ENCODE assay signal across 9 mouse cellular contexts in genomic region chr17:31557124-31557880, GRCm38 (mm10). TPM values are rescaled to one million over a fixed set of nuclear protein-coding genes. Genes with fewer than 3 reads are reported as not detected.
A peak's percentile ranks its signal among the peaks of the same experiment; 100 is the strongest.
DNase-seq lines count a peak whose midpoint lies in the region; ATAC-seq and TF ChIP-seq lines count a peak whose summit lies in the region.
"Had no signal": no experiment of that assay in that cellular context is flagged by ENCODE, and none has a peak within 500 bp of the region (broad histone marks: within the 10 kb centered on the region; RNA-seq: fewer than 3 reads in every experiment).

No protein-coding gene starts in this region.

- TF ChIP-seq EP300 in heart, postnatal 0 days (IDR thresholded peaks at IDR 0.05; ENCODE audit: low read depth), result no peak

- H3K27ac ChIP-seq in kidney, embryonic 14.5 days (ENCODE audit: low read depth, low read length), result peak overlapping the region; percentile 6; the same call in 1 of the 2 replicates
- H3K27ac ChIP-seq in heart, postnatal 0 days (ENCODE audit: low read depth), result peak overlapping the region; percentile 27; the same call in 1 of the 2 replicates
- H3K27ac ChIP-seq in limb, embryonic 14.5 days (replicated peaks; ENCODE audit: low read depth, low read length), result peak overlapping the region; percentile 5
- H3K27ac ChIP-seq in stomach, embryonic 14.5 days (ENCODE audit: low read length), result peak overlapping the region; percentile 75
- H3K27ac ChIP-seq: liver, embryonic 14.5 days had no signal

- no peaks in the 10 kb centered on the region for H3K36me3 ChIP-seq in kidney, embryonic 14.5 days (ENCODE audit: control insufficient read depth, insufficient read depth, low read length)
- H3K36me3 ChIP-seq in heart, postnatal 0 days (replicated peaks; ENCODE audit: control insufficient read depth, insufficient read depth, low read length), result no peaks in the 10 kb centered on the region
- no peaks in the 10 kb centered on the region for H3K36me3 ChIP-seq in limb, embryonic 14.5 days (ENCODE audit: control insufficient read depth, insufficient read depth, low read length)
- H3K36me3 ChIP-seq in stomach, embryonic 14.5 days (ENCODE audit: control insufficient read depth, insufficient read depth, low read length), result no peaks in the 10 kb centered on the region

- H3K9me3 ChIP-seq in kidney, embryonic 14.5 days (ENCODE audit: control insufficient read depth, low read length), result no peaks in the 10 kb centered on the region
- H3K9me3 ChIP-seq in heart, postnatal 0 days (replicated peaks; ENCODE audit: control insufficient read depth, low read length), result no peaks in the 10 kb centered on the region
- H3K9me3 ChIP-seq in limb, embryonic 14.5 days (ENCODE audit: control insufficient read depth, low read length), result no peaks in the 10 kb centered on the region
- no peaks in the 10 kb centered on the region for H3K9me3 ChIP-seq in stomach, embryonic 14.5 days (ENCODE audit: control insufficient read depth, low read depth, low read length)

- H3K4me2 ChIP-seq in kidney, embryonic 14.5 days (replicated peaks; ENCODE audit: low read depth, low read length), result no peak overlapping the region
- H3K4me2 ChIP-seq in heart, postnatal 0 days (ENCODE audit: low read depth, low read length), result peak overlapping the region; percentile 23
- no peak overlapping the region for H3K4me2 ChIP-seq in limb, embryonic 14.5 days (replicated peaks; ENCODE audit: low read depth, low read length, severe bottlenecking)
- 0 out of 2 replicates have a peak overlapping the region, but pooled peaks have one; percentile 6 for H3K4me2 ChIP-seq in stomach, embryonic 14.5 days (replicated peaks; ENCODE audit: low read depth, low read length)

- peak; percentile 83 for ATAC-seq in kidney, embryonic 14.5 days (ENCODE audit: low FRiP score, low TSS enrichment)
- peak; percentile 51 for ATAC-seq in heart, postnatal 0 days (ENCODE audit: insufficient read depth, low read depth)
- peak; percentile 89 for ATAC-seq in limb, embryonic 14.5 days (ENCODE audit: low FRiP score, low read depth)
- ATAC-seq in stomach, embryonic 14.5 days (ENCODE audit: insufficient number of reproducible peaks, insufficient read depth, low FRiP score, low read depth), result peak; percentile 54; the same call in 1 of the 2 replicates

- no peak for TF ChIP-seq POLR2A in limb, embryonic 14.5 days (IDR thresholded peaks at IDR 0.05; ENCODE audit: borderline replicate concordance, extremely low read depth, insufficient read depth, insufficient read length)

- H3K4me1 ChIP-seq in kidney, embryonic 14.5 days (ENCODE audit: control insufficient read depth, insufficient read depth, low read length), result peaks cover 17% of the 10 kb centered on the region
- H3K4me1 ChIP-seq in heart, postnatal 0 days (ENCODE audit: control insufficient read depth, insufficient read depth), result no peaks in the 10 kb centered on the region
- H3K4me1 ChIP-seq in limb, embryonic 14.5 days (ENCODE audit: control insufficient read depth, insufficient read depth, low read length), result peaks cover 15% of the 10 kb centered on the region
- H3K4me1 ChIP-seq in stomach, embryonic 14.5 days (ENCODE audit: control insufficient read depth, insufficient read depth, low read length), result peaks cover 21% of the 10 kb centered on the region

- TF ChIP-seq CTCF in heart, postnatal 0 days (IDR thresholded peaks at IDR 0.05; ENCODE audit: low read depth), result no peak

- no peak for DNase-seq in kidney, adult 18-20 months
- peak; percentile 62 for DNase-seq in embryo, embryonic 11.5 days (ENCODE audit: low read depth, low spot score)
- DNase-seq in heart, postnatal 0 days (ENCODE audit: low spot score), result peak; percentile 48
- DNase-seq in limb, embryonic 14.5 days (ENCODE audit: low spot score), result peak; percentile 90
- no peak for DNase-seq in frontal cortex, postnatal 10 days (ENCODE audit: low spot score in 2 of 2)
- no peak for DNase-seq in urinary bladder, postnatal 36 days (ENCODE audit: low spot score in 2 of 2)

- 49% methylated on average over 11 of the region's 11 CpGs for WGBS in kidney, embryonic 14.5 days
- WGBS in heart, postnatal 0 days, result 54% methylated on average over 11 of the region's 11 CpGs
- WGBS in limb, embryonic 14.5 days, result 25% methylated on average over 11 of the region's 11 CpGs
- 35% methylated on average over 11 of the region's 11 CpGs for WGBS in stomach, embryonic 14.5 days

- no peak overlapping the region for H3K4me3 ChIP-seq in kidney, embryonic 14.5 days (ENCODE audit: low read length)
- no peak overlapping the region for H3K4me3 ChIP-seq in heart, postnatal 0 days (ENCODE audit: low read depth, low read length)
- no peak overlapping the region for H3K4me3 ChIP-seq in limb, embryonic 14.5 days (replicated peaks; ENCODE audit: low read length)
- H3K4me3 ChIP-seq in stomach, embryonic 14.5 days (ENCODE audit: low read depth, low read length), result no peak overlapping the region

- no peak overlapping the region for H3K9ac ChIP-seq in kidney, embryonic 14.5 days (ENCODE audit: low read depth, low read length)
- no peak overlapping the region for H3K9ac ChIP-seq in heart, postnatal 0 days (replicated peaks; ENCODE audit: low read depth, low read length)
- no peak overlapping the region; the same call in 1 of the 2 replicates for H3K9ac ChIP-seq in limb, embryonic 14.5 days (ENCODE audit: low read depth, low read length, severe bottlenecking)
- H3K9ac ChIP-seq in stomach, embryonic 14.5 days (replicated peaks; ENCODE audit: low read depth, low read length), result no peak overlapping the region
- H3K9ac ChIP-seq: liver, embryonic 14.5 days had no signal

- H3K27me3 ChIP-seq in kidney, embryonic 14.5 days (ENCODE audit: control insufficient read depth, insufficient read depth, low read length), result no peaks in the 10 kb centered on the region
- no peaks in the 10 kb centered on the region for H3K27me3 ChIP-seq in heart, postnatal 0 days (ENCODE audit: control insufficient read depth, insufficient read depth, low read length)
- no peaks in the 10 kb centered on the region for H3K27me3 ChIP-seq in limb, embryonic 14.5 days (ENCODE audit: control insufficient read depth, insufficient read depth, low read length)
- no peaks in the 10 kb centered on the region for H3K27me3 ChIP-seq in stomach, embryonic 14.5 days (ENCODE audit: control insufficient read depth, insufficient read depth, low read length)

RNA-seq across cellular contexts. Expression of gene Pknox1, which starts 7.2 kb away (rescaled TPM):
- 27.1 and 44.0 TPM in 2 replicates for polyA plus RNA-seq in kidney, embryonic 14.5 days (2014; fragmentation: Nextera tagmentation; extraction: Ambion mirVana)
- 17.2 and 74.0 TPM in 2 replicates for total RNA-seq in heart, postnatal 0 days (2014; rRNA removed; ENCODE audit: low replicate concordance)
- polyA plus RNA-seq in heart, postnatal 0 days (2015; fragmentation: Nextera tagmentation; extraction: Ambion mirVana), result 8.2 and 8.7 TPM in 2 replicates
- polyA plus RNA-seq in limb, embryonic 14.5 days (2012; rRNA removed), result 30.1 and 34.6 TPM in 2 replicates
- polyA plus RNA-seq in limb, embryonic 14.5 days (2014; fragmentation: Nextera tagmentation; extraction: Ambion mirVana), result 35.8 and 39.4 TPM in 2 replicates
- polyA plus RNA-seq in stomach, embryonic 14.5 days (2014; fragmentation: Nextera tagmentation; extraction: Ambion mirVana), result 44.4 and 45.1 TPM in 2 replicates

RNA-seq across cellular contexts. Expression of gene Ndufv3, which starts 37.4 kb away (rescaled TPM):
- 231 and 270 TPM in 2 replicates for polyA plus RNA-seq in kidney, embryonic 14.5 days (2014; fragmentation: Nextera tagmentation; extraction: Ambion mirVana)
- total RNA-seq in heart, postnatal 0 days (2014; rRNA removed; ENCODE audit: low replicate concordance), result 592 and 689 TPM in 2 replicates
- polyA plus RNA-seq in heart, postnatal 0 days (2015; fragmentation: Nextera tagmentation; extraction: Ambion mirVana), result 1,214 and 1,242 TPM in 2 replicates
- 86.4 and 103 TPM in 2 replicates for polyA plus RNA-seq in limb, embryonic 14.5 days (2012; rRNA removed)
- polyA plus RNA-seq in limb, embryonic 14.5 days (2014; fragmentation: Nextera tagmentation; extraction: Ambion mirVana), result 277 and 285 TPM in 2 replicates
- 296 and 346 TPM in 2 replicates for polyA plus RNA-seq in stomach, embryonic 14.5 days (2014; fragmentation: Nextera tagmentation; extraction: Ambion mirVana)

RNA-seq across cellular contexts. Expression of gene Wdr4, which starts 37.5 kb away (rescaled TPM):
- polyA plus RNA-seq in kidney, embryonic 14.5 days (2014; fragmentation: Nextera tagmentation; extraction: Ambion mirVana), result 40.6 and 45.7 TPM in 2 replicates
- total RNA-seq in heart, postnatal 0 days (2014; rRNA removed; ENCODE audit: low replicate concordance), result 19.9 and 30.8 TPM in 2 replicates
- 10.4 and 11.0 TPM in 2 replicates for polyA plus RNA-seq in heart, postnatal 0 days (2015; fragmentation: Nextera tagmentation; extraction: Ambion mirVana)
- 45.0 and 52.6 TPM in 2 replicates for polyA plus RNA-seq in limb, embryonic 14.5 days (2012; rRNA removed)
- 29.6 and 31.5 TPM in 2 replicates for polyA plus RNA-seq in limb, embryonic 14.5 days (2014; fragmentation: Nextera tagmentation; extraction: Ambion mirVana)
- polyA plus RNA-seq in stomach, embryonic 14.5 days (2014; fragmentation: Nextera tagmentation; extraction: Ambion mirVana), result 34.7 and 36.7 TPM in 2 replicates

Comparison
In these comparisons a context has a peak if more than half of its experiments do, and no peak if none do; other contexts are left out.
1. H3K27ac ChIP-seq: peak in every context shown above with its lines; median percentile 75 in stomach, embryonic 14.5 days; 27 in heart, postnatal 0 days; 6 in kidney, embryonic 14.5 days; 5 in limb, embryonic 14.5 days.
2. H3K4me2 ChIP-seq: peak in heart, postnatal 0 days (single experiment) and stomach, embryonic 14.5 days (single experiment); none in kidney, embryonic 14.5 days (single experiment) and limb, embryonic 14.5 days (single experiment).
3. DNase-seq: peak in embryo, embryonic 11.5 days (single experiment), heart, postnatal 0 days (single experiment) and limb, embryonic 14.5 days (single experiment); none in kidney, adult 18-20 months (single experiment), frontal cortex, postnatal 10 days (0 of 2) and urinary bladder, postnatal 36 days (0 of 2).
4. Peak in every context shown above with its lines, with median percentiles within 50 percentile points of each other: ATAC-seq.